Mouse (Mus musculus) embryonic facial prominence, embryonic 12.5 days (tissue): ENCODE measurements around the gene Efhc1. TPM values are rescaled to one million over a fixed set of nuclear protein-coding genes. Genes with fewer than 3 reads are reported as not detected.

Experiments
- polyA plus RNA-seq: library from polyadenylated mRNA; unstranded; fragments of >200 nt; fragmentation: Nextera tagmentation; extraction: Ambion mirVana; gene quantifications from 2 replicates; pipeline ENCODE4 v1.2.1, GENCODE M21; 2016

Gene Efhc1
- polyA plus RNA-seq, 1 experiment from 2014 or later: 3.7 TPM

Other genes with a start within 250 kb of the Efhc1 start
- not detected in 2 replicates for gene Il17a, start 220.7 kb upstream of the Efhc1 start, polyA plus RNA-seq
- 0.19 and 0.28 TPM in 2 replicates for gene Il17f, start 161.0 kb upstream of the Efhc1 start, polyA plus RNA-seq
- 147 and 155 TPM in 2 replicates for gene Mcm3, start 131.3 kb upstream of the Efhc1 start, polyA plus RNA-seq
- gene Paqr8, start 61.0 kb upstream of the Efhc1 start, polyA plus RNA-seq: 8.1 and 9.1 TPM in 2 replicates
- gene Tram2, start 127.6 kb downstream of the Efhc1 start, polyA plus RNA-seq: 8.0 TPM in 2 replicates